Mouse (Mus musculus) neural tube, embryonic 15.5 days (tissue): ENCODE measurements around the gene Neu3. TPM values are rescaled to one million over a fixed set of nuclear protein-coding genes. Genes with fewer than 3 reads are reported as not detected.

Experiments used
- ATAC-seq: fragments of 200-750 bp; cut with Nextera tagmentation; 2 replicates; pipeline ENCODE4 v1.8.0; 2017; ENCODE audit warnings: mild to moderate bottlenecking, moderate TSS enrichment, moderate library complexity; ENCODE audit not compliant: low FRiP score
- H3K27ac ChIP-seq: fragments of 300-500 bp; sonication (generic); replicated peaks from 2 replicates; pipeline ENCODE4 v1.5.1; 2015; ENCODE audit warnings: mild to moderate bottlenecking, inconsistent platforms
- H3K27me3 ChIP-seq: fragments of 300-500 bp; sonication (generic); replicated peaks from 2 replicates; pipeline ENCODE4 v1.6.1; 2015; ENCODE audit warnings: inconsistent platforms
- H3K36me3 ChIP-seq: fragments of 300-500 bp; sonication (generic); 2 replicates; pipeline ENCODE4 v1.6.1; 2015; ENCODE audit warnings: inconsistent platforms
- H3K4me1 ChIP-seq: fragments of 300-500 bp; sonication (generic); 2 replicates; pipeline ENCODE4 v1.6.1; 2015; ENCODE audit warnings: inconsistent platforms
- H3K4me2 ChIP-seq: fragments of 300-500 bp; sonication (generic); 2 replicates; pipeline ENCODE4 v1.6.1; 2015; ENCODE audit warnings: inconsistent platforms, mild to moderate bottlenecking, moderate library complexity
- H3K4me3 ChIP-seq: fragments of 300-500 bp; sonication (generic); replicated peaks from 2 replicates; pipeline ENCODE4 v1.5.1; 2015; ENCODE audit warnings: mild to moderate bottlenecking, inconsistent platforms
- H3K9ac ChIP-seq: fragments of 300-500 bp; sonication (generic); replicated peaks from 2 replicates; pipeline ENCODE4 v1.6.1; 2015; ENCODE audit warnings: mild to moderate bottlenecking, inconsistent platforms
- H3K9me3 ChIP-seq: fragments of 300-500 bp; sonication (generic); replicated peaks from 2 replicates; pipeline ENCODE4 v1.6.1; 2016; ENCODE audit warnings: inconsistent platforms
- WGBS: fragments of 180-500 bp; shearing (Covaris S2); methylation state at CpG from one replicate; pipeline ENCODE4 v1.1.7; 2015; ENCODE audit warnings: mixed read lengths; 5-methylcytosine and 5-hydroxymethylcytosine counted together
- polyA plus RNA-seq: library from polyadenylated mRNA; unstranded; fragments of >200 nt; fragmentation: Nextera tagmentation; extraction: Ambion mirVana; gene quantifications from 2 replicates; pipeline ENCODE4 v1.2.1, GENCODE M21; 2015

Gene Neu3
- polyA plus RNA-seq: 2.4 and 3.6 TPM in 2 replicates

- Histone ChIP-seq H3K4me2 (peak within 1 kb of the TSS; percentile 71), H3K36me3 (no peaks in the 10 kb centered on the region), H3K4me1 (peaks cover 12% of the 10 kb centered on the region; the same call in 1 of the 2 replicates), H3K27me3 (no peaks in the 10 kb centered on the region), H3K27ac (peak within 1 kb of the TSS; percentile 66), H3K9ac (peak within 1 kb of the TSS; percentile 53), H3K4me3 (peak within 1 kb of the TSS; percentile 51), H3K9me3 (no peaks in the 10 kb centered on the region)
- ATAC-seq: peak; percentile 99
- under 1% methylated on average over 26 of the region's 26 CpGs for WGBS
Observed at GRCm38 (mm10) chr7:99828083-99828570, at the start of gene Neu3. Neu3 (minus strand) TSS chr7:99828417.

GRCm38 (mm10) chr7:99876345-99876744, 48.1 kb upstream of the Neu3 start:
- H3K4me3 ChIP-seq: no peak overlapping the region
- WGBS: under 1% methylated on average over 3 of the region's 3 CpGs
- no peaks in the 10 kb centered on the region for H3K36me3 ChIP-seq
- no peaks in the 10 kb centered on the region for H3K27me3 ChIP-seq
- ATAC-seq: peak; percentile 57; the same call in 1 of the 2 replicates
- no peak overlapping the region for H3K9ac ChIP-seq
- peaks cover 7% of the 10 kb centered on the region; the same call in 1 of the 2 replicates for H3K4me1 ChIP-seq
- no peak overlapping the region for H3K4me2 ChIP-seq
- H3K9me3 ChIP-seq: no peaks in the 10 kb centered on the region
- no peak overlapping the region for H3K27ac ChIP-seq

GRCm38 (mm10) chr7:99875891-99876290, 47.7 kb upstream of the Neu3 start:
- H3K36me3 ChIP-seq: no peaks in the 10 kb centered on the region
- H3K27me3 ChIP-seq: no peaks in the 10 kb centered on the region
- no peak overlapping the region for H3K9ac ChIP-seq
- no peak for ATAC-seq
- 53% methylated on average over 5 of the region's 5 CpGs for WGBS
- H3K27ac ChIP-seq: no peak overlapping the region
- H3K4me1 ChIP-seq: peaks cover 7% of the 10 kb centered on the region; the same call in 1 of the 2 replicates
- H3K4me3 ChIP-seq: no peak overlapping the region
- H3K9me3 ChIP-seq: no peaks in the 10 kb centered on the region
- no peak overlapping the region for H3K4me2 ChIP-seq

- ATAC-seq: no peak
- Histone ChIP-seq H3K27ac (no peak overlapping the region), H3K27me3 (no peaks in the 10 kb centered on the region), H3K4me2 (no peak overlapping the region), H3K4me1 (peaks cover 7% of the 10 kb centered on the region; the same call in 1 of the 2 replicates), H3K4me3 (no peak overlapping the region), H3K36me3 (no peaks in the 10 kb centered on the region), H3K9me3 (no peaks in the 10 kb centered on the region), H3K9ac (0 out of 2 replicates have a peak overlapping the region, but pooled peaks have one; percentile 8)
- 68% methylated on average over 6 of the region's 6 CpGs for WGBS
Observed at GRCm38 (mm10) chr7:99873965-99874364, 45.7 kb upstream of the Neu3 start.

- WGBS: 81% methylated on average over 4 of the region's 4 CpGs
- Histone ChIP-seq H3K27ac (no peak overlapping the region), H3K4me1 (no peaks in the 10 kb centered on the region), H3K4me2 (no peak overlapping the region), H3K9ac (no peak overlapping the region), H3K36me3 (no peaks in the 10 kb centered on the region), H3K9me3 (no peaks in the 10 kb centered on the region), H3K4me3 (no peak overlapping the region), H3K27me3 (no peaks in the 10 kb centered on the region)
- no peak for ATAC-seq
Observed at GRCm38 (mm10) chr7:99869296-99869695, 41.1 kb upstream of the Neu3 start.

GRCm38 (mm10) chr7:99865219-99865618, 37.0 kb upstream of the Neu3 start:
- WGBS: 61% methylated on average over 3 of the region's 3 CpGs
- no peaks in the 10 kb centered on the region for H3K27me3 ChIP-seq
- no peaks in the 10 kb centered on the region for H3K9me3 ChIP-seq
- no peaks in the 10 kb centered on the region for H3K36me3 ChIP-seq
- H3K4me3 ChIP-seq: no peak overlapping the region
- no peak overlapping the region for H3K4me2 ChIP-seq
- 0 out of 2 replicates have a peak, but pooled peaks cover 2% of the 10 kb centered on the region for H3K4me1 ChIP-seq
- H3K27ac ChIP-seq: no peak overlapping the region
- no peak overlapping the region for H3K9ac ChIP-seq
- ATAC-seq: no peak

GRCm38 (mm10) chr7:99864241-99865028, 36.2 kb upstream of the Neu3 start:
- no peak for ATAC-seq

GRCm38 (mm10) chr7:99863362-99863761, 35.1 kb upstream of the Neu3 start, which contains the start of gene Spcs2:
Spcs2 (minus strand) TSS chr7:99863462.
- H3K27ac ChIP-seq: no peak within 1 kb of the TSS
- H3K27me3 ChIP-seq: no peaks in the 10 kb centered on the region
- no peak within 1 kb of the TSS for H3K9ac ChIP-seq
- H3K36me3 ChIP-seq: no peaks in the 10 kb centered on the region
- H3K9me3 ChIP-seq: no peaks in the 10 kb centered on the region
- 37% methylated on average over 7 of the region's 7 CpGs for WGBS
- no peak within 1 kb of the TSS for H3K4me2 ChIP-seq
- no peak for ATAC-seq
- no peak within 1 kb of the TSS for H3K4me3 ChIP-seq
- peaks cover 6% of the 10 kb centered on the region for H3K4me1 ChIP-seq

More at GRCm38 (mm10) chr7:99864241-99865028, 36.2 kb upstream of the Neu3 start:
- Histone ChIP-seq H3K9me3 (no peaks in the 10 kb centered on the region), H3K4me1 (0 out of 2 replicates have a peak, but pooled peaks cover 2% of the 10 kb centered on the region), H3K27me3 (no peaks in the 10 kb centered on the region), H3K9ac (no peak overlapping the region), H3K36me3 (no peaks in the 10 kb centered on the region), H3K27ac (no peak overlapping the region), H3K4me3 (no peak overlapping the region), H3K4me2 (no peak overlapping the region)
- 46% methylated on average over 11 of the region's 11 CpGs for WGBS

- Histone ChIP-seq H3K4me3 (peak within 1 kb of the TSS; percentile 82), H3K9ac (peak within 1 kb of the TSS; percentile 89), H3K36me3 (no peaks in the 10 kb centered on the region), H3K4me2 (peak within 1 kb of the TSS; percentile 83), H3K27ac (peak within 1 kb of the TSS; percentile 89), H3K4me1 (peaks cover 27% of the 10 kb centered on the region), H3K9me3 (no peaks in the 10 kb centered on the region), H3K27me3 (no peaks in the 10 kb centered on the region)
- peak; percentile 98 for ATAC-seq
- under 1% methylated on average over 42 of the region's 42 CpGs for WGBS
Observed at GRCm38 (mm10) chr7:99858813-99859585, 30.8 kb upstream of the Neu3 start, which contains the start of gene Xrra1. Xrra1 (plus strand) TSS chr7:99859116.

- Histone ChIP-seq H3K9me3 (no peaks in the 10 kb centered on the region), H3K4me1 (peaks cover 26% of the 10 kb centered on the region), H3K4me2 (peak overlapping the region; percentile 83), H3K27ac (peak overlapping the region; percentile 89), H3K9ac (peak overlapping the region; percentile 89), H3K4me3 (peak overlapping the region; percentile 82), H3K27me3 (no peaks in the 10 kb centered on the region), H3K36me3 (peaks cover 5% of the 10 kb centered on the region)
- 2% methylated on average over 19 of the region's 19 CpGs for WGBS
- peak; percentile 74 for ATAC-seq
Observed at GRCm38 (mm10) chr7:99858175-99858812, 30.1 kb upstream of the Neu3 start.

- H3K9ac ChIP-seq: no peak overlapping the region
- no peak overlapping the region for H3K4me3 ChIP-seq
- H3K4me1 ChIP-seq: peaks cover 27% of the 10 kb centered on the region
- 86% methylated on average over 14 of the region's 14 CpGs for WGBS
- peaks cover 5% of the 10 kb centered on the region for H3K36me3 ChIP-seq
- H3K4me2 ChIP-seq: peak overlapping the region; percentile 1; the same call in 1 of the 2 replicates
- ATAC-seq: no peak
- H3K9me3 ChIP-seq: no peaks in the 10 kb centered on the region
- H3K27me3 ChIP-seq: no peaks in the 10 kb centered on the region
- no peak overlapping the region for H3K27ac ChIP-seq
Observed at GRCm38 (mm10) chr7:99856266-99856861, 28.1 kb upstream of the Neu3 start.
